12 mouse cellular contexts compared by ENCODE assay signal in genomic region chr16:33188076-33188475, GRCm38 (mm10). TPM values are rescaled to one million over a fixed set of nuclear protein-coding genes. Genes with fewer than 3 reads are reported as not detected.
DNase-seq lines count a peak whose midpoint lies in the region; ATAC-seq lines count a peak whose summit lies in the region.
"Had no signal": no experiment of that assay in that cellular context is flagged by ENCODE, and none has a peak within 500 bp of the region (broad histone marks: within the 10 kb centered on the region; RNA-seq: fewer than 3 reads in every experiment).

No protein-coding gene starts in this region.

- H3K27ac ChIP-seq in hindbrain, embryonic 15.5 days (replicated peaks): no peak overlapping the region
- no peak overlapping the region for H3K27ac ChIP-seq in hindbrain, embryonic 11.5 days (ENCODE audit: low read depth, low read length)
- no peak overlapping the region for H3K27ac ChIP-seq in neural tube, embryonic 13.5 days (replicated peaks)
- H3K27ac ChIP-seq in neural tube, embryonic 15.5 days (replicated peaks): no peak overlapping the region
- H3K27ac ChIP-seq: embryonic facial prominence, embryonic 12.5 days; heart, adult 2 months; kidney, postnatal 0 days had no signal

- no peaks in the 10 kb centered on the region for H3K27me3 ChIP-seq in hindbrain, embryonic 15.5 days
- H3K27me3 ChIP-seq in hindbrain, embryonic 11.5 days (ENCODE audit: control insufficient read depth, insufficient read depth, low read length): no peaks in the 10 kb centered on the region
- no peaks in the 10 kb centered on the region for H3K27me3 ChIP-seq in neural tube, embryonic 13.5 days
- H3K27me3 ChIP-seq in neural tube, embryonic 15.5 days (replicated peaks): no peaks in the 10 kb centered on the region
- H3K27me3 ChIP-seq: CH12.LX; embryonic facial prominence, embryonic 12.5 days had no signal

- ATAC-seq in hindbrain, embryonic 15.5 days (ENCODE audit: low FRiP score, low read depth): no peak
- ATAC-seq in hindbrain, embryonic 11.5 days (ENCODE audit: low FRiP score): no peak
- no peak for ATAC-seq in neural tube, embryonic 13.5 days (ENCODE audit: low read depth)
- ATAC-seq in neural tube, embryonic 15.5 days (ENCODE audit: low FRiP score): no peak
- ATAC-seq in inflammation-experienced regulatory T-cells, adult 6 months: no peak

- DNase-seq in hindbrain, embryonic 11.5 days (ENCODE audit: low spot score): no peak
- peak; percentile 43 for DNase-seq in naive thymus-derived CD4-positive, alpha-beta T cell, adult 2 months (ENCODE audit: low read depth)
- no peak for DNase-seq in urinary bladder, postnatal 14 days (ENCODE audit: low spot score)
- DNase-seq: cerebellum, adult 11 months; heart, adult 2 months had no signal

- peaks cover 52% of the 10 kb centered on the region for H3K4me1 ChIP-seq in hindbrain, embryonic 15.5 days (replicated peaks)
- peaks cover 3% of the 10 kb centered on the region; the same call in 1 of the 2 replicates for H3K4me1 ChIP-seq in hindbrain, embryonic 11.5 days (replicated peaks; ENCODE audit: control insufficient read depth, insufficient read depth, low read length)
- peaks cover 57% of the 10 kb centered on the region for H3K4me1 ChIP-seq in neural tube, embryonic 13.5 days (replicated peaks)
- peaks cover 53% of the 10 kb centered on the region for H3K4me1 ChIP-seq in neural tube, embryonic 15.5 days

- WGBS in hindbrain, embryonic 15.5 days: 42% methylated on average over 3 of the region's 3 CpGs
- WGBS in hindbrain, embryonic 11.5 days: 44% methylated on average over 3 of the region's 3 CpGs
- 32% methylated on average over 3 of the region's 3 CpGs for WGBS in neural tube, embryonic 13.5 days
- WGBS in neural tube, embryonic 15.5 days: 32% methylated on average over 3 of the region's 3 CpGs

- H3K9me3 ChIP-seq in hindbrain, embryonic 15.5 days: no peaks in the 10 kb centered on the region
- no peaks in the 10 kb centered on the region for H3K9me3 ChIP-seq in hindbrain, embryonic 11.5 days (ENCODE audit: control insufficient read depth, low read length)
- no peaks in the 10 kb centered on the region for H3K9me3 ChIP-seq in neural tube, embryonic 13.5 days
- H3K9me3 ChIP-seq in neural tube, embryonic 15.5 days (replicated peaks): no peaks in the 10 kb centered on the region
- H3K9me3 ChIP-seq: embryonic facial prominence, embryonic 12.5 days had no signal

- H3K4me3 ChIP-seq in hindbrain, embryonic 15.5 days: no peak overlapping the region
- no peak overlapping the region for H3K4me3 ChIP-seq in hindbrain, embryonic 11.5 days (ENCODE audit: low read depth, low read length)
- H3K4me3 ChIP-seq in neural tube, embryonic 13.5 days: no peak overlapping the region
- no peak overlapping the region for H3K4me3 ChIP-seq in neural tube, embryonic 15.5 days (replicated peaks)
- H3K4me3 ChIP-seq: embryonic facial prominence, embryonic 12.5 days; heart, adult 2 months had no signal

- H3K9ac ChIP-seq in hindbrain, embryonic 15.5 days: no peak overlapping the region
- H3K9ac ChIP-seq in hindbrain, embryonic 11.5 days (ENCODE audit: low read depth, low read length): no peak overlapping the region
- 0 out of 2 replicates have a peak overlapping the region, but pooled peaks have one; percentile 9 for H3K9ac ChIP-seq in neural tube, embryonic 13.5 days
- no peak overlapping the region for H3K9ac ChIP-seq in neural tube, embryonic 15.5 days (replicated peaks)
- H3K9ac ChIP-seq: embryonic facial prominence, embryonic 12.5 days had no signal

- 0 out of 2 replicates have a peak overlapping the region, but pooled peaks have one; percentile 50 for H3K4me2 ChIP-seq in hindbrain, embryonic 15.5 days
- H3K4me2 ChIP-seq in hindbrain, embryonic 11.5 days (replicated peaks; ENCODE audit: low read depth, low read length): no peak overlapping the region
- peak overlapping the region; percentile 4; the same call in 1 of the 2 replicates for H3K4me2 ChIP-seq in neural tube, embryonic 13.5 days
- no peak overlapping the region for H3K4me2 ChIP-seq in neural tube, embryonic 15.5 days

- H3K36me3 ChIP-seq in hindbrain, embryonic 15.5 days: no peaks in the 10 kb centered on the region
- no peaks in the 10 kb centered on the region for H3K36me3 ChIP-seq in hindbrain, embryonic 11.5 days (ENCODE audit: control insufficient read depth, insufficient read depth, low read length)
- no peaks in the 10 kb centered on the region for H3K36me3 ChIP-seq in neural tube, embryonic 13.5 days
- 0 out of 2 replicates have a peak, but pooled peaks cover 3% of the 10 kb centered on the region for H3K36me3 ChIP-seq in neural tube, embryonic 15.5 days

RNA-seq across cellular contexts. Expression of gene Osbpl11, which starts 3.2 kb away (rescaled TPM):
- polyA plus RNA-seq in hindbrain, embryonic 15.5 days (2015; fragmentation: Nextera tagmentation; extraction: Ambion mirVana): 18.9 and 20.6 TPM in 2 replicates
- 19.7 and 24.6 TPM in 2 replicates for polyA plus RNA-seq in hindbrain, embryonic 11.5 days (2014; fragmentation: Nextera tagmentation; extraction: Ambion mirVana)
- polyA plus RNA-seq in neural tube, embryonic 13.5 days (2015; fragmentation: Nextera tagmentation; extraction: Ambion mirVana): 18.5 and 19.3 TPM in 2 replicates
- 15.7 and 16.2 TPM in 2 replicates for polyA plus RNA-seq in neural tube, embryonic 15.5 days (2015; fragmentation: Nextera tagmentation; extraction: Ambion mirVana)
- 1 to 10 TPM; 5.7 to 8.9 (median 7.8) TPM for polyA plus RNA-seq in inflammation-experienced regulatory T-cells, adult 6 months (2017; shearing (Covaris generic))

Comparison
In these comparisons a context has a peak if more than half of its experiments do, and no peak if none do; other contexts are left out.
1. H3K4me2 ChIP-seq: peak in hindbrain, embryonic 15.5 days (single experiment) and neural tube, embryonic 13.5 days (single experiment); none in hindbrain, embryonic 11.5 days (single experiment) and neural tube, embryonic 15.5 days (single experiment).